8 mouse cellular contexts compared by ENCODE assay signal in the genomic region with DNA sequence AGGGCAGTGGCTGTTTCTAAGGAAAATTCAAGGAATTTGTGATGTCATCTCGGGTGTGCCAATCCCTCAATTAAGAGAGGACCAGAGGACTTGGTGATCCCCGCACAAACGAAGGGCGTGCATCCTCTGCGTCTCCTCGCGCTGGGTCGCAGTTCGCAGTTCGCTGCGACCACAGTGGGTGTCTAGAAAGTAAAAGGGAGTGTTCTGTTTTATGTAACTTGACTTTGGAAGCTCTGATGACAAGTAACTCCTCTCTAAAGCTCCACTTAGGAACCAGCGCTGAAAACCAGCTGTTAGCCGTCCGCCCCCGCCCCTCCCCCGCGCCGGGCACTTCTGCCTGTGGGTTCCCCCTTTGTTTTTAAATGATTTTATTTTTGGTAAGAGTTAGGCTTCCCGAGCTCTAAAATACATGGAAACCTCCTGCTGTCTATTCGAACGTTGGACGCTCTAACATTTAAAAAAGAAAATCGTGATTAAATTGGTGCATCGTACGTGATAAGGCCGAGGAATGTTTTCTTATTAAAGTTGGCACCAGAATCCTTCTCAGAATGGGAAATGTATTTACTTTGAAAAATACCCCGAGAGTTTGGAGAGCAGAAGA. TPM values are rescaled to one million over a fixed set of nuclear protein-coding genes. Genes with fewer than 3 reads are reported as not detected.
DNase-seq lines count a peak whose midpoint lies in the region; ATAC-seq lines count a peak whose summit lies in the region.

No protein-coding gene starts in this region.

- WGBS in hindbrain, embryonic 16.5 days = 16% methylated on average over 27 of the region's 27 CpGs
- 19% methylated on average over 27 of the region's 27 CpGs for WGBS in limb, embryonic 10.5 days

- H3K4me3 ChIP-seq in hindbrain, embryonic 16.5 days (ENCODE audit: low read length) = peak overlapping the region; percentile 39
- H3K4me3 ChIP-seq in limb, embryonic 10.5 days = peak overlapping the region; percentile 52

- peak overlapping the region; percentile 77 for H3K4me2 ChIP-seq in hindbrain, embryonic 16.5 days (ENCODE audit: low read length)

- H3K9ac ChIP-seq in hindbrain, embryonic 16.5 days (ENCODE audit: low read depth, low read length) = peak overlapping the region; percentile 60

- no peaks in the 10 kb centered on the region for H3K9me3 ChIP-seq in hindbrain, embryonic 16.5 days (ENCODE audit: control insufficient read depth, low read length)
- no peaks in the 10 kb centered on the region for H3K9me3 ChIP-seq in limb, embryonic 10.5 days (replicated peaks)

- H3K36me3 ChIP-seq in hindbrain, embryonic 16.5 days (ENCODE audit: control insufficient read depth, insufficient read depth, low read length) = no peaks in the 10 kb centered on the region
- no peaks in the 10 kb centered on the region for H3K36me3 ChIP-seq in limb, embryonic 10.5 days

- peak; percentile 73 for DNase-seq in Muller cell, postnatal 12 days (ENCODE audit: inconsistent ontology term)
- peak; percentile 61 for DNase-seq in brain, adult 2 months (ENCODE audit: low read depth, low spot score)
- DNase-seq in gastrocnemius, postnatal 14 days = peak; percentile 52
- peak; percentile 62 for DNase-seq in limb, embryonic 10.5 days (ENCODE audit: low spot score)
- DNase-seq in right cerebral cortex, postnatal 25 days = peak; percentile 28

- no peaks in the 10 kb centered on the region for H3K4me1 ChIP-seq in hindbrain, embryonic 16.5 days (ENCODE audit: control insufficient read depth, insufficient read depth, low read depth, low read length)
- peaks cover 24% of the 10 kb centered on the region for H3K4me1 ChIP-seq in limb, embryonic 10.5 days

- peak; percentile 47 for ATAC-seq in hindbrain, embryonic 16.5 days
- ATAC-seq in megakaryocyte progenitor cell, adult 5-6 weeks (replicated peaks; ENCODE audit: poor library complexity) = 0 out of 2 replicates have a peak, but pooled peaks have one; percentile 13
- no peak for ATAC-seq in activated CD4-positive, CD25-positive, alpha-beta regulatory T cell, adult 4 months

- H3K27me3 ChIP-seq in hindbrain, embryonic 16.5 days (replicated peaks; ENCODE audit: control insufficient read depth, insufficient read depth, low read length) = no peaks in the 10 kb centered on the region
- H3K27me3 ChIP-seq in limb, embryonic 10.5 days (ENCODE audit: low read depth, poor library complexity, severe bottlenecking) = no peaks in the 10 kb centered on the region

- peak overlapping the region; percentile 27; the same call in 1 of the 2 replicates for H3K27ac ChIP-seq in hindbrain, embryonic 16.5 days (ENCODE audit: low read depth, low read length)
- H3K27ac ChIP-seq in limb, embryonic 10.5 days = peak overlapping the region; percentile 84

- intact Hi-C loops in gastrocnemius, postnatal 14 days (cut with DNase I; ENCODE audit: low total_unique reads) = no loop called here

RNA-seq across cellular contexts. Expression of a gene that starts 59.9 kb away (rescaled TPM):
- total RNA-seq in gastrocnemius, postnatal 14 days (2021) = 10 to 100 TPM; 29.5 to 36.0 TPM
- 161 and 169 TPM in 2 replicates for polyA plus RNA-seq in hindbrain, embryonic 16.5 days (2015; fragmentation: Nextera tagmentation; extraction: Ambion mirVana)
- polyA plus RNA-seq in limb, embryonic 10.5 days (2016; fragmentation: Nextera tagmentation; extraction: Ambion mirVana) = 138 and 146 TPM in 2 replicates
- 215 and 244 TPM in 2 replicates for total RNA-seq in megakaryocyte progenitor cell, adult 5-6 weeks (2015)
- total RNA-seq in megakaryocyte progenitor cell, adult 5-6 weeks (2017) = 84.2 and 95.6 TPM in 2 replicates
- polyA plus RNA-seq in activated CD4-positive, CD25-positive, alpha-beta regulatory T cell, adult 4 months (2017; shearing (Covaris generic)) = 100 to 1,000 TPM in 1 of 2 experiments, 10 to 100 TPM in 1; 83.0 to 107 TPM
